Mouse (Mus musculus) midbrain, embryonic 12.5 days (tissue): ENCODE data around the gene Prkcz. TPM values are rescaled to one million over a fixed set of nuclear protein-coding genes. Genes with fewer than 3 reads are reported as not detected.
A peak's percentile ranks its signal among the peaks of the same experiment; 100 is the strongest.
"Not testable (repeated sequence)": the region's sequence is repeated elsewhere in the genome, so short reads cannot be mapped to it uniquely, and the experiment has no call there.

Experiments used
- ATAC-seq: fragments of 200-750 bp; cut with Nextera tagmentation; 2 replicates; pipeline ENCODE4 v1.8.0; 2017; ENCODE audit warnings: low read depth, moderate TSS enrichment, moderate library complexity; ENCODE audit not compliant: low FRiP score
- H3K27ac ChIP-seq: fragments of 300-500 bp; sonication (generic); replicated peaks from 2 replicates; pipeline ENCODE4 v1.5.1; 2016; ENCODE audit warnings: mild to moderate bottlenecking
- H3K27me3 ChIP-seq: fragments of 300-500 bp; sonication (generic); 2 replicates; pipeline ENCODE4 v1.6.1; 2016; ENCODE audit warnings: mild to moderate bottlenecking
- H3K36me3 ChIP-seq: fragments of 300-500 bp; sonication (generic); 2 replicates; pipeline ENCODE4 v1.6.1; 2016
- H3K4me1 ChIP-seq: fragments of 300-500 bp; sonication (generic); 2 replicates; pipeline ENCODE4 v1.6.1; 2016
- H3K4me2 ChIP-seq: fragments of 300-500 bp; sonication (generic); replicated peaks from 2 replicates; pipeline ENCODE4 v1.6.1; 2016; ENCODE audit warnings: mild to moderate bottlenecking, moderate library complexity
- H3K4me3 ChIP-seq: fragments of 300-500 bp; sonication (generic); 2 replicates; pipeline ENCODE4 v1.5.1; 2016; ENCODE audit warnings: mild to moderate bottlenecking
- H3K9ac ChIP-seq: fragments of 300-500 bp; sonication (generic); replicated peaks from 2 replicates; pipeline ENCODE4 v1.6.1; 2016; ENCODE audit warnings: mild to moderate bottlenecking, moderate library complexity
- H3K9me3 ChIP-seq: fragments of 300-500 bp; sonication (generic); 2 replicates; pipeline ENCODE4 v1.6.1; 2016; ENCODE audit warnings: mild to moderate bottlenecking
- WGBS: fragments of 180-500 bp; shearing (Covaris S2); methylation state at CpG from one replicate; pipeline ENCODE4 v1.1.7; 2016; 5-methylcytosine and 5-hydroxymethylcytosine counted together
- polyA plus RNA-seq: library from polyadenylated mRNA; unstranded; fragments of >200 nt; fragmentation: Nextera tagmentation; extraction: Ambion mirVana; gene quantifications from 2 replicates; pipeline ENCODE4 v1.2.1, GENCODE M21; 2016

Prkcz gene
- polyA plus RNA-seq, 1 experiment from 2014 or later = 30.9 TPM

GRCm38 (mm10) chr4:155354546-155354945 is 6.6 kb downstream of the Prkcz start:
- H3K9ac ChIP-seq = no peak overlapping the region
- no peak for ATAC-seq
- H3K4me1 ChIP-seq = no peaks in the 10 kb centered on the region
- H3K27me3 ChIP-seq = peaks cover 24% of the 10 kb centered on the region
- no peak overlapping the region for H3K4me3 ChIP-seq
- no peaks in the 10 kb centered on the region for H3K9me3 ChIP-seq
- no peak overlapping the region for H3K27ac ChIP-seq
- H3K4me2 ChIP-seq = no peak overlapping the region
- H3K36me3 ChIP-seq = no peaks in the 10 kb centered on the region
- WGBS = 80% methylated on average over 7 of the region's 7 CpGs

GRCm38 (mm10) chr4:155354035-155354434 is 7.1 kb downstream of the Prkcz start:
- Histone ChIP-seq H3K36me3 (no peaks in the 10 kb centered on the region), H3K9ac (no peak overlapping the region), H3K4me2 (no peak overlapping the region), H3K9me3 (no peaks in the 10 kb centered on the region), H3K4me3 (no peak overlapping the region), H3K27ac (no peak overlapping the region), H3K4me1 (no peaks in the 10 kb centered on the region), H3K27me3 (peaks cover 19% of the 10 kb centered on the region)
- WGBS = 87% methylated on average over 6 of the region's 6 CpGs
- ATAC-seq = no peak

- no peak overlapping the region for H3K4me2 ChIP-seq
- H3K27ac ChIP-seq = no peak overlapping the region
- no peak for ATAC-seq
- 93% methylated on average over 3 of the region's 3 CpGs for WGBS
- no peak overlapping the region for H3K4me3 ChIP-seq
- H3K9me3 ChIP-seq = no peaks in the 10 kb centered on the region
- H3K4me1 ChIP-seq = no peaks in the 10 kb centered on the region
- H3K36me3 ChIP-seq = no peaks in the 10 kb centered on the region
- H3K9ac ChIP-seq = no peak overlapping the region
- peaks cover 8% of the 10 kb centered on the region; the same call in 1 of the 2 replicates for H3K27me3 ChIP-seq
Measured at GRCm38 (mm10) chr4:155352581-155352980, 8.6 kb downstream of the Prkcz start.

- 93% methylated on average over 12 of the region's 12 CpGs for WGBS
- H3K27me3 ChIP-seq = peaks cover 10% of the 10 kb centered on the region
- no peaks in the 10 kb centered on the region for H3K36me3 ChIP-seq
- no peak overlapping the region for H3K4me2 ChIP-seq
- H3K4me3 ChIP-seq = no peak overlapping the region
- H3K27ac ChIP-seq = no peak overlapping the region
- H3K9ac ChIP-seq = no peak overlapping the region
- H3K4me1 ChIP-seq = peaks cover 19% of the 10 kb centered on the region
- no peak for ATAC-seq
- no peaks in the 10 kb centered on the region for H3K9me3 ChIP-seq
Measured at GRCm38 (mm10) chr4:155346350-155346749, 14.8 kb downstream of the Prkcz start.

GRCm38 (mm10) chr4:155345608-155345953 is 15.6 kb downstream of the Prkcz start:
- ATAC-seq = peak; percentile 93
- peak overlapping the region; percentile 58 for H3K4me3 ChIP-seq
- H3K27me3 ChIP-seq = peaks cover 10% of the 10 kb centered on the region
- peak overlapping the region; percentile 89 for H3K4me2 ChIP-seq
- peak overlapping the region; percentile 81 for H3K9ac ChIP-seq
- H3K9me3 ChIP-seq = no peaks in the 10 kb centered on the region
- H3K4me1 ChIP-seq = peaks cover 19% of the 10 kb centered on the region
- no peaks in the 10 kb centered on the region for H3K36me3 ChIP-seq
- 2% methylated on average over 16 of the region's 16 CpGs for WGBS
- peak overlapping the region; percentile 83 for H3K27ac ChIP-seq

GRCm38 (mm10) chr4:155344716-155345607 is 16.2 kb downstream of the Prkcz start:
- WGBS = 7% methylated on average over 47 of the region's 47 CpGs

GRCm38 (mm10) chr4:155344299-155344600 is 16.9 kb downstream of the Prkcz start:
- 0 out of 2 replicates have a peak overlapping the region, but pooled peaks have one; percentile 8 for H3K27ac ChIP-seq
- H3K4me1 ChIP-seq = peaks cover 19% of the 10 kb centered on the region
- H3K9me3 ChIP-seq = no peaks in the 10 kb centered on the region
- peak overlapping the region; percentile 81 for H3K9ac ChIP-seq
- 54% methylated on average over 3 of the region's 3 CpGs for WGBS
- H3K4me3 ChIP-seq = peak overlapping the region; percentile 58
- no peaks in the 10 kb centered on the region for H3K36me3 ChIP-seq
- H3K4me2 ChIP-seq = peak overlapping the region; percentile 89
- ATAC-seq = no peak
- peaks cover 10% of the 10 kb centered on the region for H3K27me3 ChIP-seq

More at GRCm38 (mm10) chr4:155344716-155345607, 16.2 kb downstream of the Prkcz start:
- Histone ChIP-seq H3K9ac (peak overlapping the region; percentile 81), H3K27me3 (peaks cover 10% of the 10 kb centered on the region), H3K4me1 (peaks cover 19% of the 10 kb centered on the region), H3K4me3 (peak overlapping the region; percentile 58), H3K36me3 (no peaks in the 10 kb centered on the region), H3K9me3 (no peaks in the 10 kb centered on the region), H3K4me2 (peak overlapping the region; percentile 89), H3K27ac (peak overlapping the region; percentile 83)
- ATAC-seq = peak; percentile 61

GRCm38 (mm10) chr4:155343415-155344298 is 17.5 kb downstream of the Prkcz start:
- ATAC-seq = no peak
- Histone ChIP-seq H3K9me3 (no peaks in the 10 kb centered on the region), H3K4me1 (peaks cover 19% of the 10 kb centered on the region), H3K4me3 (peak overlapping the region; percentile 58), H3K36me3 (no peaks in the 10 kb centered on the region), H3K4me2 (peak overlapping the region; percentile 89), H3K27me3 (peaks cover 10% of the 10 kb centered on the region), H3K9ac (peak overlapping the region; percentile 81), H3K27ac (0 out of 2 replicates have a peak overlapping the region, but pooled peaks have one; percentile 8)
- 84% methylated on average over 14 of the region's 14 CpGs for WGBS

- Histone ChIP-seq H3K27ac (no peak overlapping the region), H3K4me1 (no peaks in the 10 kb centered on the region), H3K36me3 (no peaks in the 10 kb centered on the region), H3K9ac (no peak overlapping the region), H3K9me3 (no peaks in the 10 kb centered on the region), H3K27me3 (no peaks in the 10 kb centered on the region), H3K4me2 (no peak overlapping the region), H3K4me3 (no peak overlapping the region)
- no peak for ATAC-seq
- WGBS = 90% methylated on average over 12 of the region's 12 CpGs
Measured at GRCm38 (mm10) chr4:155336284-155337050, 24.7 kb downstream of the Prkcz start.

GRCm38 (mm10) chr4:155332253-155332652 is 28.9 kb downstream of the Prkcz start:
- no peak overlapping the region for H3K4me3 ChIP-seq
- no peak overlapping the region for H3K4me2 ChIP-seq
- 46% methylated on average over 7 of the region's 7 CpGs for WGBS
- no peaks in the 10 kb centered on the region for H3K36me3 ChIP-seq
- no peak overlapping the region for H3K27ac ChIP-seq
- no peaks in the 10 kb centered on the region for H3K27me3 ChIP-seq
- H3K9me3 ChIP-seq = no peaks in the 10 kb centered on the region
- H3K4me1 ChIP-seq = no peaks in the 10 kb centered on the region
- no peak for ATAC-seq
- H3K9ac ChIP-seq = no peak overlapping the region

- not testable (repeated sequence) for H3K4me3 ChIP-seq, H3K9me3 ChIP-seq, H3K4me2 ChIP-seq, ATAC-seq, H3K27ac ChIP-seq, H3K36me3 ChIP-seq, H3K4me1 ChIP-seq, H3K27me3 ChIP-seq, H3K9ac ChIP-seq
- 92% methylated on average over 11 of the region's 11 CpGs for WGBS
Measured at GRCm38 (mm10) chr4:155328385-155328784, 32.8 kb downstream of the Prkcz start.
